Mouse (Mus musculus) brain, embryonic 14.5 days (tissue): ENCODE data around the gene Eif2d.

ENCODE experiments used
- CTCF ChIP-seq: fragments of 200-500 bp; IDR thresholded peaks from 2 replicates; pipeline ENCODE4 v1.5.1; 2012; ENCODE audit warnings: inconsistent platforms, mild to moderate bottlenecking, moderate library complexity, borderline replicate concordance; ENCODE audit not compliant: insufficient read depth, insufficient read length; ENCODE audit errors: extremely low read depth
- POLR2A ChIP-seq: fragments of 200-500 bp; IDR thresholded peaks from 2 replicates; pipeline ENCODE4 v1.6.1; 2012; ENCODE audit warnings: mild to moderate bottlenecking, inconsistent platforms, borderline replicate concordance; ENCODE audit not compliant: poor library complexity, insufficient read depth, insufficient read length, severe bottlenecking; ENCODE audit errors: extremely low read depth

DNA sequence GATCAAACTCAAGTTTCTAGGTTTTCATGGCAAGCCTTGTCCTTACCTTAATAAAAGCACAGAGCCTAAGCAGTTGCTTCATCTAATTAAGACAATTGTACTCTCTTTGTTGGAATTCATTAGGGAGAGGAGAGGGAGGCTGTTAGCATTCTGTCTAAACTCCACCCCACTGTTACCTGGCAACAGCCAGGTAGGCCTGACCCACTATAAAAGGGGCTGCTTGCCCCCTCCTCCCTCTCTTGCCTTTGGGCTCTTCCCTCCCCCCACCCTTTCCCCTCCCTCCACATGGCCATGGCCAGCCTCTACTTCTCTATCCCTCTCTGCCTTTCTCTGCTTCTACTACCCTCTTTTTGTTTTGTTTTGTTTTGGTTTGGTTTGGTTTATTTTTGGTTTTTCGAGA lies 3.5 kb upstream of the Eif2d start:
- no peak for TF ChIP-seq CTCF
- TF ChIP-seq POLR2A: no peak
